Mouse (Mus musculus) limb, embryonic 12.5 days (tissue): ENCODE measurements around the gene Cpsf6. TPM values are rescaled to one million over a fixed set of nuclear protein-coding genes. Genes with fewer than 3 reads are reported as not detected.

Source experiments
- ATAC-seq: fragments of 200-750 bp; cut with Nextera tagmentation; 2 replicates; pipeline ENCODE4 v1.8.0; 2017; ENCODE audit warnings: low read depth, moderate TSS enrichment; ENCODE audit not compliant: insufficient number of reproducible peaks, insufficient read depth, low FRiP score, low TSS enrichment
- H3K27ac ChIP-seq: fragments of 300-500 bp; sonication (generic); 2 replicates; pipeline ENCODE4 v1.5.1; 2016; ENCODE audit warnings: mild to moderate bottlenecking, moderate library complexity
- H3K27me3 ChIP-seq: fragments of 300-500 bp; sonication (generic); 2 replicates; pipeline ENCODE4 v1.6.1; 2016; ENCODE audit warnings: mild to moderate bottlenecking, moderate library complexity
- H3K36me3 ChIP-seq: fragments of 300-500 bp; sonication (generic); 2 replicates; pipeline ENCODE4 v1.6.1; 2016; ENCODE audit warnings: mild to moderate bottlenecking, moderate library complexity
- H3K4me1 ChIP-seq: fragments of 300-500 bp; sonication (generic); replicated peaks from 2 replicates; pipeline ENCODE4 v1.6.1; 2016
- H3K4me2 ChIP-seq: fragments of 300-500 bp; sonication (generic); 2 replicates; pipeline ENCODE4 v1.6.1; 2016; ENCODE audit warnings: mild to moderate bottlenecking, moderate library complexity
- H3K4me3 ChIP-seq: fragments of 300-500 bp; sonication (generic); replicated peaks from 2 replicates; pipeline ENCODE4 v1.5.1; 2016; ENCODE audit warnings: mild to moderate bottlenecking
- H3K9ac ChIP-seq: fragments of 300-500 bp; sonication (generic); replicated peaks from 2 replicates; pipeline ENCODE4 v1.6.1; 2016; ENCODE audit warnings: mild to moderate bottlenecking, moderate library complexity
- H3K9me3 ChIP-seq: fragments of 300-500 bp; sonication (generic); 2 replicates; pipeline ENCODE4 v1.6.1; 2016; ENCODE audit warnings: mild to moderate bottlenecking, moderate library complexity
- WGBS: fragments of 180-500 bp; shearing (Covaris S2); methylation state at CpG from one replicate; pipeline ENCODE4 v1.1.7; 2016; 5-methylcytosine and 5-hydroxymethylcytosine counted together
- polyA plus RNA-seq: library from polyadenylated mRNA; unstranded; fragments of >200 nt; fragmentation: Nextera tagmentation; extraction: Ambion mirVana; gene quantifications from 2 replicates; pipeline ENCODE4 v1.2.1, GENCODE M21; 2016

The Cpsf6 gene
- polyA plus RNA-seq, 1 experiment from 2014 or later, result 231 TPM

DNA sequence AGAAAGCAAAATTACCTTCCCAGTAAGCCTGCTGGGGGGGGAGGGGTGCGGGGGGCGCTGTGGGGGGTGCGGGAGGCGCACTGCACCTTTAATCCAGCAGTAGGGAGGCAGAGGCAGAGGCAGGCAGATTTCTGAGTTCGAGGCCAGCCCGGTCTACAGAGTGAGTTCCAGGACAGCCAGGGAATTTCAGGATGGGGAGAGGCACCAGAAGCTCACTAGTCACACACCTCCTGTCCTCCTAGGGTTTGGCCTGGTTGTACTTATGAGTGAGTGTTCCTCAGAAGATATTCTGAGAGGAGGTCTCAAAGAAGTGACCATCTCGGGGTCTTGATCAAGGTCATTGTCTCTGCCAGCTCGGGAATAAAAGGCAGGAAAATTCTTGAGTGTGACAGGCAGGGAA is 67.6 kb downstream of the Cpsf6 start:
- no peaks in the 10 kb centered on the region for H3K4me1 ChIP-seq
- WGBS, result 85% methylated on average over 8 of the region's 8 CpGs
- no peak overlapping the region for H3K27ac ChIP-seq
- no peak overlapping the region for H3K4me2 ChIP-seq
- H3K9ac ChIP-seq, result no peak overlapping the region
- no peaks in the 10 kb centered on the region for H3K36me3 ChIP-seq
- no peaks in the 10 kb centered on the region for H3K9me3 ChIP-seq
- ATAC-seq, result no peak
- H3K27me3 ChIP-seq, result no peaks in the 10 kb centered on the region
- H3K4me3 ChIP-seq, result no peak overlapping the region

DNA sequence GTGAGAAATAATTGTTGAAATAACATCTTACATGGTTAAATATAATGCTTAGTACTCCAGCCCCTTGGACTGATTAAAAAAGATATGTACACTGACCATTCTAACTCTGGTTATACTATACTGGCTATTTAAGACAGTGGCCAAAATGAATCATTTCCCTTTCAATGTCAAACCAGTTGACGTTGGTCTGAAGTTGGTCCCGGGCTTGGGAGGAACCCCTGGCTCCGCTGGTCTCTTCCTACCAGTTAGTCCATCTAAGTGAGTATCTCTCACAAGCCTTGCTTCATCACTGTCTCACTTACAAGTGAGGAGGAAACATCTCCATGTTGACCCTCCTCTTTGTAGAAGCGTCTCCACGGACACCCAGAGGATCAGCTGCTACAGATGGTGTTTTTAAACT is 75.4 kb downstream of the Cpsf6 start:
- WGBS, result 87% methylated on average over 5 of the region's 5 CpGs
- Histone ChIP-seq H3K27me3 (no peaks in the 10 kb centered on the region), H3K4me2 (no peak overlapping the region), H3K9me3 (0 out of 2 replicates have a peak, but pooled peaks cover 5% of the 10 kb centered on the region), H3K4me1 (no peaks in the 10 kb centered on the region), H3K36me3 (no peaks in the 10 kb centered on the region), H3K27ac (no peak overlapping the region), H3K9ac (no peak overlapping the region), H3K4me3 (no peak overlapping the region)
- no peak for ATAC-seq

DNA sequence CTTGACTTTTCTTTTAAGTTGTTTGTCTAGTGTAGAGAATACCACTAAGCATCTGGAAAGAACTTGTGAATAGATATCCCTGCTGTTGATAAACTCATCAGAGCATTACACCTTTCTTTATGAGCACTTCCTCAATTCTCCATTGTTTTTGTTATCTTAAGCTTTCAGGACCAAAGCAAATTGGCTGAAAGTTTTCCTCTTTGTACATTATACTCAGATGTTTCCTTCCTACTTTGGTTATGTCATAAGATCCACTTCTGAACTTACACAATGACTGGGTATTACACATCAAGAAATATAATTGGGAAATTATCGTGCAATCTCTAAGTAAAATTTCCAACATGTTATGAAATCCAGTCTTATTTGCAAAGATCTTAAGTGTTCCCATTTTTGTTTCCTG is 78.1 kb downstream of the Cpsf6 start:
- no peaks in the 10 kb centered on the region for H3K27me3 ChIP-seq
- WGBS, result 94% methylated on average over 1 of the region's 1 CpGs
- H3K36me3 ChIP-seq, result no peaks in the 10 kb centered on the region

DNA sequence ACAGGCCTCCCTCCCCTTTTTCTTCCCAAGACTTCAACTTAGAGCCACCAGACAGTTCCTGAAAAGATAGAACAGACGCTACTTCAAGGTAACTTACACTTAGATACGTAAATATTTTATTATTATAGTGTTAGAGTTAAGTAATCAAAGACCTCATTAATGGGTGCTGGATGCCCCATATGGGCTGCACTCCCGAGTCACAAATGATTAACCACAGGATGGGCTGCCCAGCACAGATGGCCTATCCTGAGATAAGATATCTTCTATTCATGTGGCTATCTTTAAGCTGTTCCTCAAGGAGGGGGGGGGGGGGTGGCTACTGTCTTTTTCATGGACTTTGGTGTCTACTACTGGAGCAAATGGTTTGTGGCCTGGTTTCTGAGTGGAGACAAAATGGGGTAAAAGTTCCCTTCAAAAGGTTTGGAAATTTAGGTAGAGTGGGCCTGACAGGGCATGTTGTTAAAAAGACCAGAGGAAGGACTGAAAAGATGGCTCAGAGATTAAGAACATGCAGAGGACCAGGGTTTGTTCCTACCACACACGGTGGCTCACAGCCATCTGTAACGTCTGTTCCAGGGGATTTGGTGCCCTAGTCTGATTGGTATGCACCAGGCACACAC is 79.8 kb downstream of the Cpsf6 start:
- Histone ChIP-seq H3K4me2 (no peak overlapping the region), H3K9ac (no peak overlapping the region), H3K36me3 (no peaks in the 10 kb centered on the region), H3K27me3 (no peaks in the 10 kb centered on the region), H3K4me1 (no peaks in the 10 kb centered on the region), H3K4me3 (no peak overlapping the region), H3K9me3 (0 out of 2 replicates have a peak, but pooled peaks cover 5% of the 10 kb centered on the region), H3K27ac (no peak overlapping the region)
- ATAC-seq, result no peak
- 77% methylated on average over 5 of the region's 5 CpGs for WGBS

More for the DNA sequence above, 78.1 kb downstream of the Cpsf6 start:
- no peaks in the 10 kb centered on the region for H3K4me1 ChIP-seq
- no peak overlapping the region for H3K4me2 ChIP-seq
- ATAC-seq, result no peak
- H3K9ac ChIP-seq, result no peak overlapping the region
- H3K27ac ChIP-seq, result no peak overlapping the region
- H3K9me3 ChIP-seq, result 0 out of 2 replicates have a peak, but pooled peaks cover 5% of the 10 kb centered on the region
- H3K4me3 ChIP-seq, result no peak overlapping the region

DNA sequence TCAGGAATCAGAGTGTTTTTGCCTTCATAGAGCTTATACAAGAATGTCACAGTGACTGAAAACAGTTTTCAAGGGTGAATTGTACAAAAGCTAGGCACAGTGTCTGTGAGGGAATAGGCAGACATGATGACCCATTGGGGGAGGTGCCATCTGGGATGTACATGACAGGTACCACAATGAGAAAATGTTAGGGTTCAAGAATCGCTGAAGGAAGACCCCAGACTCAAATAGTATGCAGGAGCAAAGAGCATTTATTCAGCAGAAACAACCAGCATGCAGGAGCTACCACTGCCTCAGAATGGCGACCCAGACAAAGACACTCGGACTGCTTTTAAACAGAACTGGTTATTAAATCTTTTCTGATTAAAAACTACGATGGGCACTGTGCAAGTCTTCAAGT is 80.7 kb downstream of the Cpsf6 start:
- H3K27me3 ChIP-seq, result no peaks in the 10 kb centered on the region
- H3K4me1 ChIP-seq, result no peaks in the 10 kb centered on the region
- no peak overlapping the region for H3K4me2 ChIP-seq
- ATAC-seq, result no peak
- 0 out of 2 replicates have a peak, but pooled peaks cover 5% of the 10 kb centered on the region for H3K9me3 ChIP-seq
- H3K9ac ChIP-seq, result no peak overlapping the region
- no peaks in the 10 kb centered on the region for H3K36me3 ChIP-seq
- H3K4me3 ChIP-seq, result no peak overlapping the region
- no peak overlapping the region for H3K27ac ChIP-seq
- WGBS, result 80% methylated on average over 4 of the region's 4 CpGs

DNA sequence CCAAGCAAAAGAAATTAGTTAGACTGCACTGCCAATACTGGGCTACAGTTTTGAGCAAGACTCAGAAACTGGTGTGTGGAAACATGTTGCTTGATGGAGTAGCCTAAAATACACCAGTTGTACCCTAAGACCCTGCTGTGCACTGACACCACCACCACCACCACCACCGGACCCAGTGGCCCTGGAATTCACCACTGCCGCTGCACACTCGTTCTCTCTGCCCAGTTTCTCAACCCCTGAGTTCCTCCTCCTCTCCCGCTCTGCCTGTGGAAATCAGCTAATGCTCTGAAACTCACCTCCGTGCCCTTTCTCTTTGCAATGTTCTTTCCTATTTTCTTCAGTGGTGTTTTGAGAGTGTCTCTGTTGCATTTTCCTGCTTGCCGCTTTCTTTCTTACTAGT is 81.5 kb downstream of the Cpsf6 start:
- WGBS, result 83% methylated on average over 6 of the region's 6 CpGs
- H3K36me3 ChIP-seq, result no peaks in the 10 kb centered on the region
- no peak overlapping the region for H3K4me3 ChIP-seq
- ATAC-seq, result no peak
- H3K4me2 ChIP-seq, result no peak overlapping the region
- no peaks in the 10 kb centered on the region for H3K4me1 ChIP-seq
- H3K27me3 ChIP-seq, result no peaks in the 10 kb centered on the region
- H3K9ac ChIP-seq, result no peak overlapping the region
- 0 out of 2 replicates have a peak, but pooled peaks cover 5% of the 10 kb centered on the region for H3K9me3 ChIP-seq
- no peak overlapping the region for H3K27ac ChIP-seq

Other genes starting within 250 kb of the Cpsf6 start
- gene Frs2, start 231.5 kb downstream of the Cpsf6 start, polyA plus RNA-seq, result 21.2 and 24.8 TPM in 2 replicates
- 112 and 114 TPM in 2 replicates for gene Yeats4, start 155.5 kb downstream of the Cpsf6 start, polyA plus RNA-seq
- gene 9530003J23Rik, start 141.3 kb downstream of the Cpsf6 start, polyA plus RNA-seq, result not detected in 2 replicates
- gene Lyz2, start 97.7 kb downstream of the Cpsf6 start, polyA plus RNA-seq, result 10.6 TPM in 2 replicates
- not detected in 2 replicates for gene Lyz1, start 87.1 kb downstream of the Cpsf6 start, polyA plus RNA-seq
- gene Cpm, start 249.5 kb upstream of the Cpsf6 start, polyA plus RNA-seq, result 30.0 and 35.3 TPM in 2 replicates